Mouse (Mus musculus) thymus, adult 2 months (tissue): ENCODE results near the gene Ino80. TPM values are rescaled to one million over a fixed set of nuclear protein-coding genes. Genes with fewer than 3 reads are reported as not detected.

ENCODE experiments used
- DNase-seq: peaks from one replicate; pipeline ENCODE4 v3.0.0; 2021
- H3K27ac ChIP-seq: fragments of 200-500 bp; 2 replicates; pipeline ENCODE4 v1.5.1; 2012; ENCODE audit warnings: low read length, control low read depth; ENCODE audit not compliant: control insufficient read depth, insufficient read depth
- H3K27me3 ChIP-seq: fragments of 200-500 bp; 2 replicates; pipeline ENCODE4 v1.6.1; 2012; ENCODE audit warnings: mild to moderate bottlenecking, low read length, moderate library complexity, mixed read lengths; ENCODE audit not compliant: control insufficient read depth, insufficient read depth
- H3K36me3 ChIP-seq: fragments of 200-500 bp; 2 replicates; pipeline ENCODE4 v1.6.1; 2012; ENCODE audit warnings: mild to moderate bottlenecking, low read length, moderate library complexity; ENCODE audit not compliant: control insufficient read depth, insufficient read depth
- H3K4me1 ChIP-seq: fragments of 200-500 bp; replicated peaks from 2 replicates; pipeline ENCODE4 v1.6.1; 2012; ENCODE audit warnings: low read length; ENCODE audit not compliant: control insufficient read depth, insufficient read depth
- H3K4me3 ChIP-seq: fragments of 200-500 bp; 2 replicates; pipeline ENCODE4 v1.5.1; 2012; ENCODE audit warnings: mild to moderate bottlenecking, low read length, control low read depth, moderate library complexity; ENCODE audit not compliant: control insufficient read depth, insufficient read depth
- CTCF ChIP-seq: fragments of 200-500 bp; IDR thresholded peaks from 2 replicates; pipeline ENCODE4 v1.5.1; 2012; ENCODE audit warnings: mild to moderate bottlenecking, control low read depth, low read length, moderate library complexity, borderline replicate concordance; ENCODE audit not compliant: control insufficient read depth, poor library complexity, insufficient read depth; ENCODE audit errors: extremely low read depth
- POLR2A ChIP-seq: fragments of 200-500 bp; IDR thresholded peaks from 2 replicates; pipeline ENCODE4 v1.6.1; 2012; ENCODE audit warnings: mild to moderate bottlenecking, low read length, control low read depth, moderate library complexity; ENCODE audit not compliant: control insufficient read depth, poor library complexity, insufficient read depth; ENCODE audit errors: extremely low read depth
- whole genome bisulfite sequencing: fragments of 180-500 bp; shearing (Covaris S2); methylation state at CpG from one replicate; pipeline ENCODE4 v1.1.7; 2018; 5-methylcytosine and 5-hydroxymethylcytosine counted together
- polyA plus RNA-seq: library from polyadenylated mRNA; depleted of rRNA; stranded (reverse); fragments of >200 nt; gene quantifications from 2 replicates; pipeline ENCODE4 v1.2.3, GENCODE M21; 2012

The Ino80 gene
- polyA plus RNA-seq, 1 experiment: 16.1 TPM

- DNase-seq: no peak
- H3K27me3 ChIP-seq: no peaks in the 10 kb centered on the region
- no peak overlapping the region for H3K4me3 ChIP-seq
- TF ChIP-seq CTCF: no peak
- TF ChIP-seq POLR2A: no peak
- H3K36me3 ChIP-seq: no peaks in the 10 kb centered on the region
- H3K27ac ChIP-seq: no peak overlapping the region
- WGBS: 100% methylated on average over 1 of the region's 1 CpGs
- peaks cover 26% of the 10 kb centered on the region for H3K4me1 ChIP-seq
These were observed 142.0 kb downstream of the Ino80 start for GRCm38 (mm10) chr2:119335535-119335934.

GRCm38 (mm10) chr2:119334964-119335525, 142.4 kb downstream of the Ino80 start:
- Histone ChIP-seq H3K27ac (no peak overlapping the region), H3K4me3 (no peak overlapping the region), H3K27me3 (no peaks in the 10 kb centered on the region), H3K4me1 (peaks cover 26% of the 10 kb centered on the region), H3K36me3 (no peaks in the 10 kb centered on the region)
- no peak for TF ChIP-seq POLR2A
- TF ChIP-seq CTCF: no peak
- no peak for DNase-seq
- WGBS: 92% methylated on average over 7 of the region's 7 CpGs

GRCm38 (mm10) chr2:119334135-119334534, 143.4 kb downstream of the Ino80 start:
- H3K4me1 ChIP-seq: peaks cover 26% of the 10 kb centered on the region
- H3K36me3 ChIP-seq: no peaks in the 10 kb centered on the region
- WGBS: 93% methylated on average over 1 of the region's 1 CpGs
- no peaks in the 10 kb centered on the region for H3K27me3 ChIP-seq
- H3K4me3 ChIP-seq: no peak overlapping the region
- no peak for DNase-seq
- H3K27ac ChIP-seq: no peak overlapping the region
- TF ChIP-seq CTCF: no peak
- no peak for TF ChIP-seq POLR2A

- Histone ChIP-seq H3K4me3 (no peak overlapping the region), H3K27ac (no peak overlapping the region), H3K36me3 (no peaks in the 10 kb centered on the region), H3K4me1 (peaks cover 18% of the 10 kb centered on the region), H3K27me3 (no peaks in the 10 kb centered on the region)
- 79% methylated on average over 24 of the region's 24 CpGs for WGBS
- no peak for DNase-seq
- TF ChIP-seq POLR2A: no peak
- no peak for TF ChIP-seq CTCF
These were observed 145.3 kb downstream of the Ino80 start for GRCm38 (mm10) chr2:119332177-119332661.

GRCm38 (mm10) chr2:119330795-119331194, 146.7 kb downstream of the Ino80 start:
- TF ChIP-seq CTCF (no peak), POLR2A (no peak)
- no peaks in the 10 kb centered on the region for H3K36me3 ChIP-seq
- H3K27me3 ChIP-seq: peaks cover 8% of the 10 kb centered on the region; the same call in 1 of the 2 replicates
- H3K27ac ChIP-seq: no peak overlapping the region
- H3K4me1 ChIP-seq: peaks cover 15% of the 10 kb centered on the region
- no peak overlapping the region for H3K4me3 ChIP-seq
- 95% methylated on average over 8 of the region's 8 CpGs for WGBS
- no peak for DNase-seq

- Histone ChIP-seq H3K4me3 (no peak overlapping the region), H3K4me1 (peaks cover 20% of the 10 kb centered on the region), H3K36me3 (no peaks in the 10 kb centered on the region), H3K27ac (no peak overlapping the region), H3K27me3 (peaks cover 10% of the 10 kb centered on the region; the same call in 1 of the 2 replicates)
- TF ChIP-seq POLR2A (no peak), CTCF (no peak)
- DNase-seq: no peak
- WGBS: 68% methylated on average over 3 of the region's 3 CpGs
These were observed 148.2 kb downstream of the Ino80 start for GRCm38 (mm10) chr2:119329123-119329817.

GRCm38 (mm10) chr2:119328546-119328945, 148.9 kb downstream of the Ino80 start:
- H3K27me3 ChIP-seq: peaks cover 10% of the 10 kb centered on the region; the same call in 1 of the 2 replicates
- 79% methylated on average over 5 of the region's 5 CpGs for WGBS
- H3K36me3 ChIP-seq: no peaks in the 10 kb centered on the region
- H3K4me3 ChIP-seq: no peak overlapping the region
- DNase-seq: no peak
- H3K27ac ChIP-seq: no peak overlapping the region
- TF ChIP-seq POLR2A: no peak
- no peak for TF ChIP-seq CTCF
- peaks cover 22% of the 10 kb centered on the region for H3K4me1 ChIP-seq
